Mouse (Mus musculus) MEL (cell line): ENCODE measurements at regions not wholly inside any gene's neighbourhood (a gene's known extent, or its start where the extent isn't known, plus 50 kb on each side); places are given as distances from the start of the nearest gene placed in this dataset.

Experiments used
- DNase-seq: peaks from one replicate; pipeline ENCODE4 v3.0.0; 2011; ENCODE audit warnings: low read depth, low spot score
- H3K27ac ChIP-seq: 2 replicates; pipeline ENCODE4 v1.5.1; 2012; ENCODE audit warnings: low read depth, mild to moderate bottlenecking, control low read depth, low read length, moderate library complexity; ENCODE audit not compliant: control insufficient read depth
- H3K27me3 ChIP-seq, 2 experiments: fragments of 150-350 bp in 1 of 2; sonication (generic) in 1 of 2; 2 replicates each; pipeline ENCODE4 v1.6.1; 2012; ENCODE audit warnings: low read length in 2 of 2, mild to moderate bottlenecking in 2 of 2, improper control_type of control experiment in 1 of 2, moderate library complexity in 1 of 2; ENCODE audit not compliant: insufficient read depth in 2 of 2, control insufficient read depth in 1 of 2
- H3K36me3 ChIP-seq, 2 experiments: 2 replicates each; pipeline ENCODE4 v1.6.1; 2012 to 2014; ENCODE audit warnings: low read length in 2 of 2, improper control_type of control experiment in 1 of 2, inconsistent platforms in 1 of 2, mild to moderate bottlenecking in 1 of 2; ENCODE audit not compliant: insufficient read depth in 2 of 2, control insufficient read depth in 1 of 2
- H3K4me1 ChIP-seq, 2 experiments: fragments of 150-350 bp in 1 of 2; sonication (generic) in 1 of 2; 2 replicates each; pipeline ENCODE4 v1.6.1; 2012; ENCODE audit warnings: low read length in 2 of 2, improper control_type of control experiment in 1 of 2, mild to moderate bottlenecking in 1 of 2; ENCODE audit not compliant: insufficient read depth in 2 of 2, control insufficient read depth in 1 of 2
- H3K4me3 ChIP-seq, 2 experiments: fragments of 150-350 bp in 1 of 2; sonication (generic) in 1 of 2; 2 replicates each; pipeline ENCODE4 v1.5.1; 2012; ENCODE audit warnings: low read depth in 2 of 2, low read length in 2 of 2, mild to moderate bottlenecking in 2 of 2, moderate library complexity in 2 of 2, control low read depth in 1 of 2, improper control_type of control experiment in 1 of 2; ENCODE audit not compliant: control insufficient read depth in 1 of 2, insufficient read depth in 1 of 2
- H3K79me2 ChIP-seq: 2 replicates; pipeline ENCODE4 v1.6.1; 2012; ENCODE audit warnings: mild to moderate bottlenecking, low read length, moderate library complexity; ENCODE audit not compliant: control insufficient read depth, poor library complexity, insufficient read depth
- H3K9ac ChIP-seq: 2 replicates; pipeline ENCODE4 v1.6.1; 2012; ENCODE audit warnings: low read depth, mild to moderate bottlenecking, control low read depth, low read length, moderate library complexity; ENCODE audit not compliant: control insufficient read depth, poor library complexity, severe bottlenecking
- H3K9me3 ChIP-seq: fragments of 150-350 bp; sonication (generic); replicated peaks from 2 replicates; pipeline ENCODE4 v1.6.1; 2012; ENCODE audit warnings: mild to moderate bottlenecking, low read length, improper control_type of control experiment, moderate library complexity; ENCODE audit not compliant: insufficient read depth
- BHLHE40 ChIP-seq: IDR thresholded peaks from 2 replicates; pipeline ENCODE4 v1.6.1; 2012; ENCODE audit warnings: low read depth, mild to moderate bottlenecking, inconsistent platforms, low read length, improper control_type of control experiment, borderline replicate concordance
- CHD1 ChIP-seq: IDR thresholded peaks from 2 replicates; pipeline ENCODE4 v1.6.1; 2012; ENCODE audit warnings: low read depth, mild to moderate bottlenecking, inconsistent platforms, low read length, improper control_type of control experiment
- CHD2 ChIP-seq: IDR thresholded peaks from 2 replicates; pipeline ENCODE4 v1.6.1; 2011; ENCODE audit warnings: low read length, improper control_type of control experiment
- E2F4 ChIP-seq: IDR thresholded peaks from 2 replicates; pipeline ENCODE4 v1.6.1; 2011; ENCODE audit warnings: low read depth, low read length, improper control_type of control experiment, borderline replicate concordance
- ELF1 ChIP-seq: IDR thresholded peaks from 2 replicates; pipeline ENCODE4 v1.6.1; 2014; ENCODE audit warnings: low read depth, mild to moderate bottlenecking, inconsistent platforms, low read length, improper control_type of control experiment, moderate library complexity
- EP300 ChIP-seq, 2 experiments: IDR thresholded peaks; 2 replicates each; pipeline ENCODE4 v1.6.1; 2011; ENCODE audit warnings: improper control_type of control experiment in 2 of 2, low read length in 2 of 2, low read depth in 1 of 2, mild to moderate bottlenecking in 1 of 2
- ETS1 ChIP-seq: IDR thresholded peaks from 2 replicates; pipeline ENCODE4 v1.6.1; 2012; ENCODE audit warnings: low read depth, mild to moderate bottlenecking, inconsistent platforms, low read length, improper control_type of control experiment, moderate library complexity
- GABPA ChIP-seq: IDR thresholded peaks from 2 replicates; pipeline ENCODE4 v1.6.1; 2012; ENCODE audit warnings: low read depth, mild to moderate bottlenecking, inconsistent platforms, low read length, improper control_type of control experiment, moderate library complexity
- GATA1 ChIP-seq: IDR thresholded peaks from 2 replicates; pipeline ENCODE4 v1.6.1; 2011; ENCODE audit warnings: low read depth, low read length, improper control_type of control experiment
- HCFC1 ChIP-seq: IDR thresholded peaks from 2 replicates; pipeline ENCODE4 v1.6.1; 2012; ENCODE audit warnings: low read depth, mild to moderate bottlenecking, inconsistent platforms, low read length, improper control_type of control experiment, moderate library complexity
- KAT2A ChIP-seq: conservative IDR thresholded peaks from 2 replicates; pipeline ENCODE4 v1.6.1; 2012; ENCODE audit warnings: low read depth, low read length, improper control_type of control experiment, inconsistent platforms
- MAX ChIP-seq: IDR thresholded peaks from 2 replicates; pipeline ENCODE4 v1.6.1; 2011; ENCODE audit warnings: low read length, improper control_type of control experiment
- MAZ ChIP-seq: IDR thresholded peaks from 2 replicates; pipeline ENCODE4 v1.6.1; 2012; ENCODE audit warnings: low read depth, mild to moderate bottlenecking, inconsistent platforms, low read length, improper control_type of control experiment
- MEF2A ChIP-seq: IDR thresholded peaks from 2 replicates; pipeline ENCODE4 v1.6.1; 2014; ENCODE audit warnings: low read depth, mild to moderate bottlenecking, inconsistent platforms, low read length, improper control_type of control experiment; ENCODE audit not compliant: poor library complexity, insufficient replicate concordance, severe bottlenecking; ENCODE audit errors: extremely low read depth
- MXI1 ChIP-seq: IDR thresholded peaks from 2 replicates; pipeline ENCODE4 v1.6.1; 2011; ENCODE audit warnings: mild to moderate bottlenecking, low read depth, low read length, improper control_type of control experiment
- MYC ChIP-seq: IDR thresholded peaks from 2 replicates; pipeline ENCODE4 v1.6.1; 2011; ENCODE audit warnings: low read depth, mild to moderate bottlenecking, low read length, improper control_type of control experiment, moderate library complexity
- NELFE ChIP-seq: IDR thresholded peaks from 2 replicates; pipeline ENCODE4 v1.6.1; 2011; ENCODE audit warnings: low read depth, low read length, improper control_type of control experiment
- NRF1 ChIP-seq: IDR thresholded peaks from 2 replicates; pipeline ENCODE4 v1.6.1; 2014; ENCODE audit warnings: low read depth, mild to moderate bottlenecking, inconsistent platforms, low read length, improper control_type of control experiment, moderate library complexity; ENCODE audit not compliant: poor library complexity, insufficient read depth, severe bottlenecking
- POLR2A ChIP-seq, 2 experiments: IDR thresholded peaks; 2 replicates each; pipeline ENCODE4 v1.6.1; 2011 to 2012; ENCODE audit warnings: low read length in 2 of 2, mild to moderate bottlenecking in 2 of 2, control low read depth in 1 of 2, improper control_type of control experiment in 1 of 2, low read depth in 1 of 2, moderate library complexity in 1 of 2; ENCODE audit not compliant: control insufficient read depth in 1 of 2, insufficient read depth in 1 of 2, poor library complexity in 1 of 2
- POLR2AphosphoS2 ChIP-seq: IDR thresholded peaks from 2 replicates; pipeline ENCODE4 v1.6.1; 2011; ENCODE audit warnings: low read length, improper control_type of control experiment
- POLR2AphosphoS5 ChIP-seq: IDR thresholded peaks from 2 replicates; pipeline ENCODE4 v1.6.1; 2012; ENCODE audit warnings: low read depth, borderline replicate concordance, mild to moderate bottlenecking, inconsistent platforms, low read length, moderate library complexity, mixed read lengths
- RCOR1 ChIP-seq: IDR thresholded peaks from 2 replicates; pipeline ENCODE4 v1.6.1; 2012; ENCODE audit warnings: low read depth, mild to moderate bottlenecking, inconsistent platforms, low read length, improper control_type of control experiment
- SMC3 ChIP-seq: IDR thresholded peaks from 2 replicates; pipeline ENCODE4 v1.6.1; 2011; ENCODE audit warnings: low read depth, low read length, improper control_type of control experiment
- TAL1 ChIP-seq: IDR thresholded peaks from 2 replicates; pipeline ENCODE4 v1.6.1; 2012; ENCODE audit warnings: mild to moderate bottlenecking, inconsistent platforms, low read length, moderate library complexity, mixed read lengths
- TBP ChIP-seq: IDR thresholded peaks from 2 replicates; pipeline ENCODE4 v1.8.0; 2011; ENCODE audit warnings: low read depth, low read length, improper control_type of control experiment
- TCF12 ChIP-seq: IDR thresholded peaks from 2 replicates; pipeline ENCODE4 v1.6.1; 2014; ENCODE audit warnings: low read depth, mild to moderate bottlenecking, inconsistent platforms, low read length, improper control_type of control experiment, moderate library complexity
- USF1 ChIP-seq: IDR thresholded peaks from 2 replicates; pipeline ENCODE4 v1.6.1; 2014; ENCODE audit warnings: low read depth, mild to moderate bottlenecking, inconsistent platforms, low read length, improper control_type of control experiment, moderate library complexity
- USF2 ChIP-seq, 2 experiments: IDR thresholded peaks; 2 replicates each; pipeline ENCODE4 v1.6.1; 2011 to 2012; ENCODE audit warnings: improper control_type of control experiment in 2 of 2, low read length in 2 of 2, borderline replicate concordance in 1 of 2, inconsistent platforms in 1 of 2, low read depth in 1 of 2, mild to moderate bottlenecking in 1 of 2; ENCODE audit not compliant: insufficient read depth in 1 of 2
- ZC3H11A ChIP-seq: IDR thresholded peaks from 2 replicates; pipeline ENCODE4 v1.6.1; 2012; ENCODE audit warnings: low read depth, mild to moderate bottlenecking, inconsistent platforms, low read length, improper control_type of control experiment
- ZKSCAN1 ChIP-seq: IDR thresholded peaks from 2 replicates; pipeline ENCODE4 v1.6.1; 2012; ENCODE audit warnings: low read depth, mild to moderate bottlenecking, inconsistent platforms, low read length, improper control_type of control experiment, moderate library complexity
- ZMIZ1 ChIP-seq: IDR thresholded peaks from 2 replicates; pipeline ENCODE4 v1.6.1; 2012; ENCODE audit warnings: low read depth, mild to moderate bottlenecking, inconsistent platforms, low read length, improper control_type of control experiment, moderate library complexity
- ZNF384 ChIP-seq: IDR thresholded peaks from 2 replicates; pipeline ENCODE4 v1.6.1; 2012; ENCODE audit warnings: low read depth, mild to moderate bottlenecking, inconsistent platforms, low read length, improper control_type of control experiment

DNA sequence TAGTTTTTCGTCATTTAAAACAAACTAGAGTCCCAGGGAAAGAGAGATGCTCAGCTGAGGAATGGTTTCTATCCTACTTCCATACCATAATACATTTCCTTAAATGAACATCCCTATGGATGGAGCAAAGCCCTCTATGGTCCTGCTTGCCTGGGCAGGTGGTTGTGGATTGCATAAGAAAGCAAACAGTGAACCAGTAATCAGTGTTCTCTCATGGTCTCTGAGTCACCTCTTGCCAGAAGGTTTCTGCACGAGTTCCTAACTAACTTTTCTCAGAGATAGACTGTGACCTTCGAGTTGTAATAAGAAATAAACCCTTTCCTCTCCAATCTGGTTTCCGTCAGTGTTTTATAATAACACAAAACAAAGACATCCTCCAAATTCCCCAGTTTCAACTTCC is 62.9 kb upstream of the Bet1 start:
- Histone ChIP-seq H3K4me3 (no peak overlapping the region), H3K27me3 (peaks cover 0 to 1% of the 10 kb centered on the region in 2 experiments; a peak in 1 of 4 replicates)
- TF ChIP-seq MYC = no peak
- no peak for TF ChIP-seq ZMIZ1
- no peak for TF ChIP-seq GATA1
- TF ChIP-seq MAX = no peak
- no peak for TF ChIP-seq E2F4
- no peak for TF ChIP-seq TAL1
- TF ChIP-seq NRF1 = no peak
- TF ChIP-seq SMC3 = no peak
- TF ChIP-seq EP300 (IDR thresholded peaks at IDR 0.05; ENCODE audit: low read depth in 1 of 2, low read length in 2 of 2) = no peak
- TF ChIP-seq TBP = no peak
- no peak for TF ChIP-seq ETS1
- TF ChIP-seq BHLHE40 = no peak
- no peak for TF ChIP-seq POLR2AphosphoS2
- no peak for TF ChIP-seq USF2 (IDR thresholded peaks at IDR 0.05; ENCODE audit: borderline replicate concordance in 1 of 2, insufficient read depth in 1 of 2, low read depth in 1 of 2, low read length in 2 of 2)
- no peak for TF ChIP-seq ZKSCAN1
- TF ChIP-seq RCOR1 = no peak
- TF ChIP-seq CHD1 = no peak
- no peak for TF ChIP-seq MEF2A
- TF ChIP-seq NELFE = no peak
- no peak for TF ChIP-seq KAT2A

GRCm38 (mm10) chr6:4158293-4158692 is 71.5 kb upstream of the Bet1 start:
- Histone ChIP-seq H3K79me2 (no peaks in the 10 kb centered on the region), H3K9ac (no peak overlapping the region), H3K9me3 (no peaks in the 10 kb centered on the region), H3K27me3 (no peaks in the 10 kb centered on the region; a peak in 1 of 4 replicates), H3K27ac (no peak overlapping the region), H3K4me3 (no peak overlapping the region), H3K4me1 (no peaks in the 10 kb centered on the region), H3K36me3 (no peaks in the 10 kb centered on the region)
- DNase-seq = no peak
- no peak for TF ChIP-seq ZKSCAN1
- TF ChIP-seq POLR2A (IDR thresholded peaks at IDR 0.05; ENCODE audit: control insufficient read depth in 1 of 2, insufficient read depth in 1 of 2, low read depth in 1 of 2, low read length in 2 of 2, poor library complexity in 1 of 2) = no peak
- no peak for TF ChIP-seq CHD2
- no peak for TF ChIP-seq GATA1
- no peak for TF ChIP-seq MAZ
- TF ChIP-seq MXI1 = no peak
- TF ChIP-seq ZC3H11A = no peak
- TF ChIP-seq POLR2AphosphoS5 = no peak
- no peak for TF ChIP-seq HCFC1
- TF ChIP-seq TBP = no peak
- no peak for TF ChIP-seq ELF1
- TF ChIP-seq ZMIZ1 = no peak
- TF ChIP-seq EP300 (IDR thresholded peaks at IDR 0.05; ENCODE audit: low read depth in 1 of 2, low read length in 2 of 2) = no peak
- no peak for TF ChIP-seq TCF12
- TF ChIP-seq ZNF384 = no peak
- no peak for TF ChIP-seq USF1
- TF ChIP-seq GABPA = no peak
- TF ChIP-seq SMC3 = no peak
- no peak for TF ChIP-seq MEF2A

More for the DNA sequence above, 62.9 kb upstream of the Bet1 start:
- no peak overlapping the region for H3K27ac ChIP-seq
- no peak overlapping the region for H3K9ac ChIP-seq
- H3K9me3 ChIP-seq = no peaks in the 10 kb centered on the region
- H3K79me2 ChIP-seq = no peaks in the 10 kb centered on the region
- no peak for DNase-seq
- no peaks in the 10 kb centered on the region for H3K36me3 ChIP-seq
- H3K4me1 ChIP-seq = no peaks in the 10 kb centered on the region
